Mouse (Mus musculus): Measurements from ENCODE around the gene Iqcc.

DNA sequence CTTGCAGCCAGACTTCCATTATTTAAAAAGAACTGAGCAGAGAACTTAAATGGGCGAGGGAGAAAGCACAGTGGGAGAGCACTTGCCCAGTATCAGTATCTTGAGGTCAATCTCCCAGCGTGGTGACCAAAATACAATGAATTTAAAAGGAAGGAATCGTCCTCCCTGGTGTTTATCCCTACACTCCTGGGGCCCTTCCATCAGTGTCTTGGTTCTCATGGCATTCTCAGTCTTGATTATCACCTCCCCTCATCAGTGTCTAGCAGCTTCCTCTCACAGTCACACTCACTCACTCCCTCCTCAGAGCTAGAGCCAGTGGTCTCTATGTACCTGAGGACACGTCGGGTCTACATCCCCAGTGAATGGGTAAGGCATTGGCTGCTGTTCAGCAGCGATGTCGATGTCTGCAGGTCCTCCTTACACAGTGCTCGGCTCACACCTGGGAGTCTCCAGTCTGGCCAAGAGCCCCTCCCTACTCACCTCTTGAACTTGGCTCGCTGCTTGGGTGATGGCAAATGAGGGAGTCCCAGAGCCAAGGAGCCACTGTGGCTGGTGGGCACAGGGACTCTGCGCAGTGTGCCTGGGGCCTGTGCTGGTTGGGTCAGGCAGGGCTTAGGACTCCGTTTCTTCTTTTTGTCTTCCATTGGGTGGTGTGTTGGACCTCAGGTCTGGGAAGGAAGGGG, 3.4 kb upstream of the Iqcc start:
- TF ChIP-seq CTCF (conservative IDR thresholded peaks at IDR 0.05; ENCODE audit: insufficient read depth, insufficient read length, low read depth, low read length) (no peak), POLR2A (IDR thresholded peaks at IDR 0.05; ENCODE audit: low read depth, low read length) (no peak)
